Mouse (Mus musculus) brain, adult 2 months (tissue): Measurements from ENCODE around the gene Emc9.

Experiments
- DNase-seq: peaks from one replicate; pipeline ENCODE4 v3.0.0; 2011; ENCODE audit warnings: low read depth, low spot score

The Emc9 gene

DNA sequence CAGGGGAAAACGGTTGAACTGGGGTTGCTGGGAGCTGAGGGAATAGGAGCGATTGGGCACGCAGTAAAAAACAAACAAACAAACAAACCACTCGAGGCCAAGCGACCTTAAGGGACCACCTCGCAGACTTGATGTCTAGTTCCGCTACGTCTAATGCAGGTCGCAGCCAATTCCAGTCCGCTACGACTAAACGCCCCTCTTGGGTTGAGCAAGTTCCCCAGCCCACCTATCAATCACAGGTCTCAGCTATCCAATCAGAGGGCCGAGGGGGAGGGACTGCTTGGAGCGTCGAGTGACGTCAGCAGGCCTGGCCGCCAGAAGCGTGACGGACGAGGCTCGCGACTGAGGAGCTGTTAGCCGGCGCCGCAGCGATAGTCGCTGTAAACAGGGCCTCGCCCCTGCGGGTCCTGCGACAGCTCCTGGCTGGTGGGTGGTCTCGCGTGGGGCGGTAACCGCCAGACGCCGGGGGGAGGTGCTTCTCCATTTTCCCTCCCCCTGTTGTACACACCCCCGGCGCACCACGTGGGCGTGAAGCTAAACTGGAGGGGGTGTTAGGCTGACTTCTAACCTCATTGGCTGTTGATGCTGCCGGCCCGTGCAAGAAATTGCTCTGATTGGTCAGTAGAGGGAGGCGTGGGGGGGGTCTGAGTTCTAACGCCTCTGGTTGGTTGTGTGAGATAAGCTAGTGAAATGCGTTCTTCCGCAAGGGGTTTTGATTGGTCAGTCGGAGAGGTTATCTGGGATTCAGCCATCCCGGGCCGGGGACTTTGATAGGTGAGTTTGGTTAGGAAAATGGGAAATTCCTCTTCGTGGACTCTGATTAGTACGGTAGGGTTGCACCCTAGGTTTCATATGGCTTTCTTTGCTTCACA, 24.7 kb downstream of the Emc9 start, which contains the start of gene A730061H03Rik:
Gene A730061H03Rik, minus strand, starts transcription at position 205 of the 872 bp plus-strand sequence.
- peak; percentile 100 for DNase-seq

DNA sequence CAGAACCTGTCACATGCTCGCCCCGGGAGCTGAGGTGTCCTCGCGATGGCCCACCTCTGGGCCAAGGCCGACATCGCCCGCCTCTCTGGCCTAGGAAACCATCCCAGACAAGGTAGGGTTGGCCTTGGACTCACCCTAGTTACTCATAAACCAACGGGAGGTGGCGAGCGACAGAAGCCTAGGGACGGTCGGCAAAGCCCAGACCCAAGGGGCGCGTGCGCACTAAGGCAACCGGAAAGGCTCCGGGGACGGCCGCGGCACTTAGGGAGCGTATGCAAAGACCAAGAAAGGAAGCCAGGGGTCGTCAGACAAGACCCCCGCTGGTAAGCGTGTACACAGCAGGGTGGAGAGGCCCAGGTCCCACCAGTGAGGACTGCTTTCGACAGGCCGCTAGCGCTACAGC, 25.3 kb downstream of the Emc9 start, which contains the start of gene Dcaf11:
Gene Dcaf11, plus strand, starts transcription at position 208 of the 403 bp plus-strand sequence.
- peak; percentile 97 for DNase-seq

DNA sequence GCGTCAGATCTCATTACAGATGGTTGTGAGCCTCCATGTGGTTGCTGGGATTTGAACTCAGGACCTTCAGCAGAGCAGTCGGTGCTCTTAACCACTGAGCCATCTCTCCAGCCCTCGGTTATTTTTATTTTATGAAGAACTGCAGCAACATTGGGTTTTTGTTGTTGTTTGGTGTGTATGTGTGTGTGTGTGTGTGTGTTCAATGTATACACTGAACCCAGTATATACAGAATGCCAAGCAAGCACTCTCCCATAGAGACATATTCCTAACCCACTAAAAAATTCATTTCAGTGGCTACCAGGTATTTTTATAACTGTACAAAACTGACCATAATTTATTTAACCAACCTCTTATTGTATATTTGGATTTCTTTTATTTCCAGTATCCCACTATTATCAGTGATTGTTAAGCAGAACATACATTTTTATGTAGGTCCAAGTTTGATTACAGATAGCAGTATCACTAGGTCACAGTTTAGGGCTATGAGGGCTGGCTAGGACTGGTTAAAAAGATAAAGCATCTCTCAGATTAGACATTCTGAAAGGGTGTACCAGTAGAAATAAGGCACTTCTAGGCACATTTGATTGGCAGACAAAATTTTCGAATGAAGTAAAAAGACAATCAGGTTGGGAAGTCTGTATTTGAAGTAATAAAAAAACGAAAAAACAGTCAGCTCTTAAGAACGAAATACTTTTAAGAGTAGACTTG, 26.2 kb downstream of the Emc9 start:
- no peak for DNase-seq

DNA sequence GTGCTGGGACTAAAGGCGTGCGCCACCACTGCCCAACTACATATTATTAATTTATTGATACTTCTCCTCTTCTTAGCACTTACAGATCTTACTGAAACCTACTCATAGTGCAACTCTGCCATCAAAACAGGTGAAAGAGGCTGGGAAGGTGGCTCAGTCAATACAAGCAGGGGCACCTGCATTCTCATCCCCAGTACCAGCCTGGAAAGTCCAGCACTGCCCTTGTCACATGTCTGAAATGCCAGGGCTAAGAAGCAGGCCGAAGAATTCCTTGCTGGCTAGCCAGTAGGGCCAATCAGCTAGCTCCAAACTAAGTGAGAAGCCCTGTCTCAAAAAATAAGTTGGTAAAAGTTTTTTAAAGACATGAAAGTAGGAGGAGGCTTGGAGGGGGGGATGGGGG, 27.5 kb downstream of the Emc9 start:
- no peak for DNase-seq

DNA sequence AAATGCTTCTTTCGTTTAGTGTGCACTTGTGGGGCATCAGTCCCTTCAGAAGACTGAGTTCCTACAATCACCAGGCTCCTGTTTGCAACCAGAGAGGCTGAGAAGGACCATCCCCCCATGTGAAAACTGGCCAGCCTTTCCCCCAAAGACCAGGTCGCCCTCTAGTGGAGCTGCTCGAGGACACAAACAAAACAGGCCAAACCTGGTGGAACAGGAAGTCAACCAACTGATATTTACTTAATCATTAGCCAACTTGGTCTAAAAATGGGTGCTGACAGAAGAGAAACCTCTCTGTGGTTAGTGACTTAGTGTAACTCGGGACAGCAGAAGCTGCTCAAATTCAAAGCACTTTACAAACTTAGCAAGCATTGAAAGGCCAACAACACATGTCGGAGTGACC, 28.1 kb downstream of the Emc9 start:
- peak; percentile 89 for DNase-seq

GRCm38 (mm10) chr14:55555788-55556187, 29.3 kb downstream of the Emc9 start:
- DNase-seq = no peak

DNA sequence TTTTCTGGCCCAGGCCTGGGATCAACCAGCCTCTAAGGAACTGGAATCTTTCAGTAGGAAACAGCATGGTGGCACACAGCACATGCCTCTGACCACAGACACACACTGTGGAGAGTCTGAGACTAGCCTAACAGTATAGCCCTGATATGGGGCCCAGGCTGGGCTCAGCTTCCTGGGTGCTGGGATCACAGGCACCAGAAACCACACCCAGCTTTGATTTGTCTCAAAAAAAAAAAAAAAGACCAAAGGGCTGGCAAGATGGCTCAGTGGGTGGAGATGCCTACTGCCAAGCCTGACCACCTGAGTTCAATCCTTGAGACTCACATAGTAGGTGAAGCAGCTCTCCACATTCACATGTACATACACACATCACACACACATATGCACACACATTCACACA, 30.5 kb downstream of the Emc9 start:
- no peak for DNase-seq

GRCm38 (mm10) chr14:55551794-55552193, 33.3 kb downstream of the Emc9 start:
- DNase-seq = no peak

DNA sequence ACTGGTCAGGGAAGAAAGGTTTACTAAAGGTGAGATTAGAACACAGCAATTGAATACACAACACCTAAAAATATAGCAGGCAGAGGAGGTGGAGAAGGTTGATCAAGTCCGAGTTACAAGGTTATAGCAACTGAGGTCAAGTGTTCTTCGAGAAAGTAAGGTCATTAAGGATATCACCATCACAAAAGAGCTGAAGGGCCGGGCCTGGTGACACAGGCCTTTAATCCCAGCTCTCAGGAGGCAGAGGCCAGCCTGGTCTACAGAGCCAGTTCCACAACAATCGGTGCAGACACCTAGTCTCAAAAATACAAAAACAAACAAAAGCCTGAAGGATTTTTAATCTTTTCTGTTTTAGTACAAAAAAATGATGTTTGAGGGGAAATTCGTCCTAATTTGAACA, 33.8 kb downstream of the Emc9 start:
- no peak for DNase-seq

DNA sequence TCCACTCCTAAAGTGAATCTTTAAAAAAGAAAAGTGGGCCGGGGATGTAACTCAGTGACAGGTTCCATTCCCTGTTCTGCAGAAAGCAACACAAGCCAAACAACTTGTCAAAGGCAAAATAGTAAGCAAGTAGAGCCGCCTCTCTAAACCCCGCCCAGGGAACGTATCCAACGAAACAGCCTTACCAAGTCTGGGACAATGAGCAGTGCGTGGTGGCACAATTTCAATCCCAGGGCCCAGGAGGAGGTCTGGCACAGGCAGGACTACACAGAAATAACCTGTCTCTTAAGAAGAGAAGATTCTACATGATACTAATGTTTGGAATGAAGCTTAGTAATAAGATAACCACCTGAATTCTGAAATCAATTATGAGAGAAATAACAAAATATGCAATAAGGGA, 34.9 kb downstream of the Emc9 start:
- DNase-seq = peak; percentile 56

- peak; percentile 54 for DNase-seq
These were observed 40.8 kb downstream of the Emc9 start for GRCm38 (mm10) chr14:55544334-55544733.

- DNase-seq = no peak
These were observed 42.8 kb downstream of the Emc9 start for GRCm38 (mm10) chr14:55542268-55542667.

DNA sequence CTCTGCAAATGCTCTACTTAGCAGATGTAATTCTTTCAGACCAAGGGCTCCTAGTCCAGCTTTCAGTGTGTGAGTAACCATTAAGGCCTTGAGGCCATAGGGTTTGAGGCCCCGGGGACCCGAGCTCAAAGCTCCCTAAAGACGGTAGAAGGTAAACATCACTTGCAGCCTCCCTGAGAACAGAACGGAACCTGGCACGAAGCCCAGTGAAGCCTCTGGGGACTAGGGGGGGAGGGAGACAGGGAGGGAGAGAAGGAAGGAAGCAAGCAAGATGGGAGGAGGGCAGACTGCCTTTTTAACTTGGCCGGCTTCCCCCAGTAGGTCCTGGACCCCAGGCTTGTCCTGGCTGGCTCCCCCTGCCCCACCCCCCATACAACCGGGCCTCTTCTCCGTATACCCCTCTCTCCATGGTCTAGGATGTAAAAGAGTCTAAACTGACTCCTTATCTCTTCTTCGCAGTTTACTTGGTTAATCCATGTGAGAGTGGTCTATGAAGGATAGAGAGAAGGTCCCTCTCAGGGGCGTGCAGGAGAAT, 44.2 kb downstream of the Emc9 start:
- DNase-seq = peak; percentile 93

GRCm38 (mm10) chr14:55540067-55540786, 44.9 kb downstream of the Emc9 start, which contains the start of gene Pck2:
Gene Pck2, plus strand, starts transcription at chr14:55540266.
- DNase-seq = peak; percentile 95

DNA sequence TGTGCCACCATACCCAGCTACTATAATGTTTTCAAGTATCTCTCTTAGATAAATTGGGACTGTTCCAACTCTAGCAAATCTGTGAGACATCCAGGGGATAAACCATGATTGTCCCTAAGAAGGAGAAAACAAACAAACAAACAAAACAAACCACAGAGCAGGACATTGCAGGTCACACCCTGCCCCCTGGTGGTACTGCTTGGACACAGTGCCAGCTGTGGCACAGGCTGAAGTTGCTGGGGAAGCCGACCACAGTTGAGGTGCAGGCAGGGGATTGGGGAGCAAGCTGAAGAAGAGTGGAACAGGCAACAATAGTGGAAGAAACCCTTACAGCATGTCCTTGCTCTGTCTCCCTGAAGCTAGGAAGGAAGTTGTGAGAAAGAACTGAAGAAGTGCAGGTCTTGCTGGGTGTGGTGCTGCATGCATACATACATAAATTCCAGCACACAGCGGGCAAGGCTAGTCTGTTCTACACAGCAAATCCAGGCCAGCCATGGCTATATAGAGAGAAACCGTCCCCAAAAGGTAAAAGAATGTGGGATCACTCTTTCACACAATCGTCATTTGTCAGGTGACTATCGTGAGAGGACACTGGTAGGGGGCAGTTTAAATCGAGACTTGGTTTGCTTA, 48.9 kb downstream of the Emc9 start:
- peak; percentile 50 for DNase-seq
